Mouse (Mus musculus): ENCODE data around the gene Rhd. TPM values are rescaled to one million over a fixed set of nuclear protein-coding genes. Genes with fewer than 3 reads are reported as not detected.
A peak's percentile ranks its signal among the peaks of the same experiment; 100 is the strongest.

Rhd gene
- polyA plus RNA-seq, 1 experiment from 2014 or later: 0.41 TPM

GRCm38 (mm10) chr4:134847587-134847986 lies 16.7 kb upstream of the Rhd start:
- H3K4me2 ChIP-seq (replicated peaks): no peak overlapping the region
- ATAC-seq (replicated peaks): no peak
- H3K9me3 ChIP-seq: no peaks in the 10 kb centered on the region
- H3K4me1 ChIP-seq: peaks cover 37% of the 10 kb centered on the region
- 86% methylated on average over 4 of the region's 4 CpGs for WGBS
- no peaks in the 10 kb centered on the region for H3K27me3 ChIP-seq
- no peak overlapping the region for H3K4me3 ChIP-seq
- H3K9ac ChIP-seq (replicated peaks): no peak overlapping the region
- H3K36me3 ChIP-seq: no peaks in the 10 kb centered on the region
- no peak overlapping the region for H3K27ac ChIP-seq (replicated peaks)

- no peaks in the 10 kb centered on the region for H3K9me3 ChIP-seq
- H3K4me1 ChIP-seq: peaks cover 37% of the 10 kb centered on the region
- no peaks in the 10 kb centered on the region for H3K36me3 ChIP-seq
- peak overlapping the region; percentile 67 for H3K4me2 ChIP-seq (replicated peaks)
- H3K27me3 ChIP-seq: peaks cover 7% of the 10 kb centered on the region; the same call in 1 of the 2 replicates
- peak overlapping the region; percentile 81 for H3K4me3 ChIP-seq
- WGBS: 58% methylated on average over 4 of the region's 4 CpGs
- ATAC-seq (replicated peaks): no peak
- H3K9ac ChIP-seq (replicated peaks): no peak overlapping the region
- H3K27ac ChIP-seq (replicated peaks): no peak overlapping the region
These were observed 13.8 kb upstream of the Rhd start for GRCm38 (mm10) chr4:134850551-134850950.

DNA sequence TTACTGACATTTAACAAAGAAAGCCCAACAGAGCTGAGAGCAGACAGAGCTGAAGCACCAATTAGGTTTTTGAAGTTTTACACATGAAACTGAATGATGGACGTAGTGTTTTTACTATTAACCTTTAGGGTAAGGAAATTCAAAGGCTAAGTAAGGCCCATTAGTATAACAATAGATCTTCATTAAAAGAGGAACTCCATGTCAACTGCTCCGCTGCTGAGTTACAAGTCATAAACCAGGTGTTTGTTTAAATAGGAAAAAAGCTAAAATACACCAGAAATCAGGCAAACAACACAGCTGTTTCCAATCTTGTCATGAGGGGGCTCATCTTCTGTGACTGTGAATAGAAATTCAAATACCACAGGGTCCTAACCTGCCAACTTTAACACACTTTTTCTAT lies 13.1 kb upstream of the Rhd start:
- WGBS: 26% methylated on average over 2 of the region's 2 CpGs
- ATAC-seq (replicated peaks): no peak

DNA sequence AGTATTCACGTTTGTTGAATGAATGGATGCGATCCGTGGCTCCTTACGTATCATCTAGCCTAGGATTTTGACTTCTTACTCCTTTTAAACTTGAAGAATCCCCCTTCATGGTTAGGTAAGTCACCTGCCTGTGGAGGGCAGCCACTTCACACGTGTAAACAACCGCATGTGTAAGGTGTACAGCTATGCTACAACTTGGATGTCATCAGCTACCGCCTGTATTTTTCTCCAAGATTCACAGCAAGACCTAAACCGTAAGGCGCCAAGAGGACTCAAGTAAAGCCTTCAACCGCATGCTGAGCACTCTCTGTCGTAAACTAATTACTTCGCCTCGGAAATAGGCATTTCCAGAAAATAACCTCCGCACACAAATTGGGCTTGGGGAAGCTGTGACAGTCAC lies 12.5 kb upstream of the Rhd start:
- H3K27me3 ChIP-seq: peaks cover 9% of the 10 kb centered on the region; the same call in 1 of the 2 replicates
- ATAC-seq (replicated peaks): no peak
- peak overlapping the region; percentile 67 for H3K4me2 ChIP-seq (replicated peaks)
- no peaks in the 10 kb centered on the region for H3K36me3 ChIP-seq
- 10% methylated on average over 14 of the region's 14 CpGs for WGBS
- peak overlapping the region; percentile 81 for H3K4me3 ChIP-seq
- H3K27ac ChIP-seq (replicated peaks): peak overlapping the region; percentile 100; the same call in 1 of the 2 replicates
- peak overlapping the region; percentile 99 for H3K9ac ChIP-seq (replicated peaks)
- H3K9me3 ChIP-seq: no peaks in the 10 kb centered on the region
- peaks cover 34% of the 10 kb centered on the region for H3K4me1 ChIP-seq

More for the DNA sequence above, 13.1 kb upstream of the Rhd start:
- Histone ChIP-seq H3K9ac (replicated peaks) (peak overlapping the region; percentile 99; the same call in 1 of the 2 replicates), H3K9me3 (no peaks in the 10 kb centered on the region), H3K4me3 (peak overlapping the region; percentile 81), H3K27ac (replicated peaks) (no peak overlapping the region), H3K27me3 (peaks cover 7% of the 10 kb centered on the region; the same call in 1 of the 2 replicates), H3K36me3 (no peaks in the 10 kb centered on the region), H3K4me2 (replicated peaks) (peak overlapping the region; percentile 67), H3K4me1 (peaks cover 37% of the 10 kb centered on the region)

- Histone ChIP-seq H3K9me3 (no peaks in the 10 kb centered on the region), H3K36me3 (no peaks in the 10 kb centered on the region), H3K9ac (replicated peaks) (peak overlapping the region; percentile 99), H3K4me3 (peak overlapping the region; percentile 81), H3K27ac (replicated peaks) (peak overlapping the region; percentile 100), H3K27me3 (peaks cover 9% of the 10 kb centered on the region; the same call in 1 of the 2 replicates), H3K4me2 (replicated peaks) (peak overlapping the region; percentile 67), H3K4me1 (peaks cover 30% of the 10 kb centered on the region)
- ATAC-seq (replicated peaks): peak; percentile 14
- under 1% methylated on average over 65 of the region's 106 CpGs for WGBS
These were observed 11.7 kb upstream of the Rhd start for GRCm38 (mm10) chr4:134852438-134853255.

DNA sequence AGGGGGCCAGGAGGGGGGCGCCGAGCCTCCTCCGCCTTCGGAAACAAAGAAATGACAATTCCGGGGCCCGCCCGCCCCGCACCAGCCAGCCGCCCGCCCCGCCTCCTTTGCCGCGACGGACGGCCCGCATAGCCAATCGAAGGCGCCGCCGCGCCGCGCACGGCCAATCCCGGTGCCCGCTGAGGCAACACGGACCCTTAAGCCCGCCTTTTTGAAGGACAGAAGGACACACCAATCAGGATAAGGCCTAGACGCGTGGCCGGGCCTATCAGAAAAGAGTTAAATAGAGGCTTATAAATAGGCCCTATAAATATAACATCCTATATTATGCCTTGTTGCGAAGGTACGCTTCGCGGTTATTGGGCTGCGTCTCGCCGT lies 11.1 kb upstream of the Rhd start, which contains the start of gene Maco1:
Maco1 (minus strand) TSS at position 87 of the 378 bp plus-strand sequence.
- no peaks in the 10 kb centered on the region for H3K36me3 ChIP-seq
- peak; percentile 98 for ATAC-seq (replicated peaks)
- peak within 1 kb of the TSS; percentile 100 for H3K27ac ChIP-seq (replicated peaks)
- peak within 1 kb of the TSS; percentile 81 for H3K4me3 ChIP-seq
- H3K4me2 ChIP-seq (replicated peaks): peak within 1 kb of the TSS; percentile 67
- no peaks in the 10 kb centered on the region for H3K9me3 ChIP-seq
- H3K9ac ChIP-seq (replicated peaks): peak within 1 kb of the TSS; percentile 99
- peaks cover 9% of the 10 kb centered on the region; the same call in 1 of the 2 replicates for H3K27me3 ChIP-seq
- under 1% methylated on average over 38 of the region's 38 CpGs for WGBS
- peaks cover 30% of the 10 kb centered on the region for H3K4me1 ChIP-seq

DNA sequence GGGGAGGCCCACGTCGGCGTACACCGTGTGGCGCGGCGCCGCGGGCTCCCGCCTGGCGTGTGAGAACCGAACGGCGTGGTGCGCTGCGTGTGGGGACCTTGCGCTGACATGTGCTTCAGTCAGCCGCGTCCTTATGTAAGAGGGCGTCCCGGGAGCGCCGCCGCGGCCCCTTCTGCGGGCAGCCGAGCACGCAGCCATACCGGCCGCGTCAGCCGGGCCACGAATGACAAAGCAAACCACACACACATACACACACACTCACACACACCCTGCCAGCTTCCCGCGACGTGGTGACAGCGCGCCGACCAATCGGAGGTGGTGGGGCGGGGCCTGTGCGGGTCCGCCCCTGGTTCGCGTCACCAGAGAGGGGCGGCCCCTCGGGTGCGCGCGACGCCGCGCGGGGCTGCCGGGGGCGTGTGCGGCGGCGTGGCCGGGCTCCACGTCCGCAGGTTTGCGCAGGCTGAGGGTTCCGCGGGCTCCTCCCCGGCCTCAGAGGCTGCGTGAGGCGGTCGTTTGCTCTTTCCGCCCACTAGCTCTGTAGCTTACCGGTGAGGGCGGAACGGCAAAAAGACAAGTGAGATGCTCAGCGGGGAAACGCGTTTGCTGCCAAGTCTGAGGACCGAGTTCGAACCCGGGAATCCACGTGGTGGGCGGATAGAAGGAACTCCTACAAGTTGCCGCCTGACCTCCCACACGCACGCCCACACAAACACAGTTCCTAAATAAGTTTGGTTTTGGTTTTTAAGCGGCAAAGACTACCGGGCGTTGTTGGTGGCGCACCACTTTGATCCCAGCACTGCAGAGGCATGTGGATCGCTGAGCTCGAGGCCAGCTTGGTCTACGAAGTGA lies 10.5 kb upstream of the Rhd start:
- Histone ChIP-seq H3K36me3 (no peaks in the 10 kb centered on the region), H3K4me1 (peaks cover 25% of the 10 kb centered on the region)
- 1% methylated on average over 91 of the region's 91 CpGs for WGBS

DNA sequence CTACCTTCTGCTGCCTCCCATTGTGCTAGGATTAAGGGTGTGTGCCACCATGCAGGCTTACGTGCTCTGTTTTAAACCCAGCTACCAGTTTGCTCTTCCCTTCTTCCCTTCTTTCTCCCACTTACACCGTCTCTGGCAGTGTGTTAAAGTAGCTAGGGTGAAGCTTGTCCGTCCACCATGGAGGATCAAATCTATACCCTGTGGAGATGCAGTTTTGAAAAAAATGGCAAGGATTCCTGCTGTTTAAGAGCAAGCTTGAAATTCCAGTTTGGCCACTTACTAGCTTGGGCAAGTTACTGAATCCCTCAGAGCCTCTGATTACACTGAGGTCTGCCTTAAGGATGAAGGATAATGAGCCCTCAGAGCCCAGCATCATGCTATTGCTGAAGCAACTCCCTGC lies 9.0 kb upstream of the Rhd start:
- Histone ChIP-seq H3K9ac (replicated peaks) (no peak overlapping the region), H3K27me3 (peaks cover 9% of the 10 kb centered on the region; the same call in 1 of the 2 replicates), H3K4me2 (replicated peaks) (no peak overlapping the region), H3K9me3 (no peaks in the 10 kb centered on the region), H3K36me3 (no peaks in the 10 kb centered on the region), H3K4me1 (peaks cover 16% of the 10 kb centered on the region), H3K4me3 (no peak overlapping the region), H3K27ac (replicated peaks) (no peak overlapping the region)
- WGBS: 25% methylated on average over 3 of the region's 3 CpGs
- no peak for ATAC-seq (replicated peaks)

More for the DNA sequence above, 10.5 kb upstream of the Rhd start:
- peak overlapping the region; percentile 81 for H3K4me3 ChIP-seq
- H3K27ac ChIP-seq (replicated peaks): peak overlapping the region; percentile 100
- H3K9ac ChIP-seq (replicated peaks): peak overlapping the region; percentile 99
- ATAC-seq (replicated peaks): peak; percentile 97
- peak overlapping the region; percentile 66 for H3K4me2 ChIP-seq (replicated peaks)
- no peaks in the 10 kb centered on the region for H3K9me3 ChIP-seq
- peaks cover 9% of the 10 kb centered on the region; the same call in 1 of the 2 replicates for H3K27me3 ChIP-seq

DNA sequence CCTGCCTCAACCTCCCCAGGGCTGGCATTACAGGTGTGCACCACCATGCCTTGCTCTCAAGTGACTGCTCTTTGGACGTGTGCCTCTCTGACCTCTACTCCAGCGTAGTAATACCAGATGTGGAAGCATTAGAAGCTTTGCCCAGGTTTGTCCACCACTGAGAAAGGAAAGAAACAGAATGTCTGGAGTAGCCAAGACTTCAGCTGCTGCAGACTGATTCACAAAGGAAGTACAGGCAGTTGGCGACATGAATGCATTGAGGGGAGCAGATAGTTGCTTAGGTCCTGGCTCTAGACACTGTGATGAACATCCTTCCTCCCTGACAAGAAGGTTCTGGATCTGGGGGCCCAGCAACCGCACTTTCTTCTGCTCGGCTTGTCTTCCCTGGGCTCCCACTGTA lies 8.3 kb upstream of the Rhd start:
- no peak overlapping the region for H3K4me2 ChIP-seq (replicated peaks)
- no peak overlapping the region for H3K27ac ChIP-seq (replicated peaks)
- H3K4me3 ChIP-seq: no peak overlapping the region
- peaks cover 10% of the 10 kb centered on the region for H3K4me1 ChIP-seq
- WGBS: 71% methylated on average over 5 of the region's 5 CpGs
- no peaks in the 10 kb centered on the region for H3K9me3 ChIP-seq
- no peaks in the 10 kb centered on the region for H3K36me3 ChIP-seq
- ATAC-seq (replicated peaks): no peak
- H3K27me3 ChIP-seq: peaks cover 9% of the 10 kb centered on the region; the same call in 1 of the 2 replicates
- no peak overlapping the region for H3K9ac ChIP-seq (replicated peaks)

DNA sequence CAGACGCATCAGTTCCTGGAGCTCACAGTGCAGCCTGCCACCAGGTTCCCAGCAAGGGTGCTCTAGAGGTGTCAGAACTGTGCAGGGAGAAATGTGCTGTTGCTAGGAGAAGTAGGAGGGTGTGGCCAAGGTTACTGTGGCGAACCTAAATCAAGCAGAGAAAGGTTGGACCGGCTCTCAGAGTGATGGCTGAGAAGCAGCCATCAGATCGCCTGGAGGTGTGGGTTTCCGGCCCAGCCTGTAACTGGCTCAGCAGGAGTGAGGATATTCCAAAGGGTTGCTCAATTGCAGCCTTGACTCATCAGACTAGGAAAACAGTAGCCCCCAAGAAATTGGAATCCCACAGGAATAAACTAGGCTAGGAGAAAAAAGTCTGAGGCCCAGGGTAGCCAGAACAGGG lies 7.8 kb upstream of the Rhd start:
- ATAC-seq (replicated peaks): no peak
- Histone ChIP-seq H3K9ac (replicated peaks) (no peak overlapping the region), H3K27me3 (peaks cover 9% of the 10 kb centered on the region; the same call in 1 of the 2 replicates), H3K4me3 (no peak overlapping the region), H3K27ac (replicated peaks) (no peak overlapping the region), H3K9me3 (no peaks in the 10 kb centered on the region), H3K4me1 (peaks cover 5% of the 10 kb centered on the region), H3K36me3 (no peaks in the 10 kb centered on the region), H3K4me2 (replicated peaks) (no peak overlapping the region)
- WGBS: 34% methylated on average over 5 of the region's 5 CpGs

DNA sequence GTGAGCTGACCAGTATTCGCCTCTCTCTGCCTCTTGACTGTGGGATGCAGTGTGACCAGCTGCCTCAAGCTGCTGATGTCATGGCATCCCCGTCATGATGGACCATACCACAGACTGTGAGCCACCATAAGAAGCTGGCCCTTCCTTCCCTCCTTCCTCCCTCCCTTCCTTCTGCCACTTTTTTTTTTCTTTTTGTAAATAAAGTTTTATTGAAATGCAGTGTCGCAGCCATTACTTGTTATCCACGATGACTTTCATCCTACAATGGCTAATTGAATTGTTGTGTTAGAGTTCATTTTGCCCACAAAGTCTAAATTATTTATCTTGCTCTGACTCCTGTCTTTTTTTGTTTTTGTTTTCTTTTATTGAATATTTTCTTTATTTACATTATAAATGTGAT lies 5.8 kb upstream of the Rhd start:
- peaks cover 9% of the 10 kb centered on the region for H3K27me3 ChIP-seq
- no peak overlapping the region for H3K27ac ChIP-seq (replicated peaks)
- no peak overlapping the region for H3K4me3 ChIP-seq
- no peaks in the 10 kb centered on the region for H3K9me3 ChIP-seq
- ATAC-seq (replicated peaks): no peak
- WGBS: 94% methylated on average over 4 of the region's 4 CpGs
- H3K4me2 ChIP-seq (replicated peaks): no peak overlapping the region
- H3K9ac ChIP-seq (replicated peaks): no peak overlapping the region
- H3K4me1 ChIP-seq: no peaks in the 10 kb centered on the region; the same call in 1 of the 2 replicates
- H3K36me3 ChIP-seq: no peaks in the 10 kb centered on the region

DNA sequence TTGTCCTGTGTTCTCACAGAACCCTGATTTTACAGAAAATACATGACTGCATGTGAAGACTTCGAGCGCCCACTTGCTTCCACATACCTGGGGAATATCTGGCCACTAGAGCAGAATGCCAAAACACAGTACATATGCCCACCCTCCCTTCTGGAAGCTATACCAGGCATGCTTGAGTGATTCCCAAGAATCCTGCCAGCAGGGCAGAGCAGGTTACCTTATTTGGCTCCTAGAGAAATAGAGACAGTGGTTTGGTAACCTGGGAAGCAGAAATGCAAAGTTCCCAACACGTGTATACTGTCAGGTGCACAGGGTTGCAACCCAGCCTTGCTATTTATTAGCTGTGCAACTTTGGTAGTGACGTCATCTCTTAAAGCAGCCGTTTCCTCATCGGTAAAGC lies 2.5 kb upstream of the Rhd start:
- no peak for ATAC-seq (replicated peaks)
- WGBS: 87% methylated on average over 6 of the region's 6 CpGs
- Histone ChIP-seq H3K36me3 (no peaks in the 10 kb centered on the region), H3K9me3 (no peaks in the 10 kb centered on the region), H3K4me1 (no peaks in the 10 kb centered on the region), H3K9ac (replicated peaks) (no peak overlapping the region), H3K27me3 (no peaks in the 10 kb centered on the region; the same call in 1 of the 2 replicates), H3K27ac (replicated peaks) (no peak overlapping the region), H3K4me2 (replicated peaks) (no peak overlapping the region), H3K4me3 (no peak overlapping the region)
